Mouse (Mus musculus) heart, postnatal 0 days (tissue): Measurements from ENCODE around the gene Tmem238. TPM values are rescaled to one million over a fixed set of nuclear protein-coding genes. Genes with fewer than 3 reads are reported as not detected.

Experiments used
- ATAC-seq: fragments of 200-750 bp; cut with Nextera tagmentation; 2 replicates; pipeline ENCODE4 v1.8.0; 2017; ENCODE audit warnings: low read depth, moderate number of reproducible peaks, moderate library complexity; ENCODE audit not compliant: insufficient read depth
- DNase-seq: peaks from one replicate; pipeline ENCODE4 v3.0.0-alpha.2; 2016; ENCODE audit warnings: low spot score
- H3K27ac ChIP-seq: fragments of 300-500 bp; sonication (generic); 2 replicates; pipeline ENCODE4 v1.5.1; 2014; ENCODE audit warnings: low read depth, mild to moderate bottlenecking
- H3K27me3 ChIP-seq: fragments of 300-500 bp; sonication (generic); 2 replicates; pipeline ENCODE4 v1.6.1; 2014; ENCODE audit warnings: low read length, mixed read lengths; ENCODE audit not compliant: control insufficient read depth, insufficient read depth
- H3K36me3 ChIP-seq: fragments of 300-500 bp; sonication (generic); replicated peaks from 2 replicates; pipeline ENCODE4 v1.6.1; 2014; ENCODE audit warnings: low read length, mixed read lengths; ENCODE audit not compliant: control insufficient read depth, insufficient read depth
- H3K4me1 ChIP-seq: fragments of 300-500 bp; sonication (generic); 2 replicates; pipeline ENCODE4 v1.6.1; 2014; ENCODE audit warnings: antibody characterized with exemption; ENCODE audit not compliant: control insufficient read depth, insufficient read depth
- H3K4me2 ChIP-seq: fragments of 300-500 bp; sonication (generic); 2 replicates; pipeline ENCODE4 v1.6.1; 2014; ENCODE audit warnings: low read depth, mild to moderate bottlenecking, low read length, moderate library complexity
- H3K4me3 ChIP-seq: fragments of 300-500 bp; sonication (generic); 2 replicates; pipeline ENCODE4 v1.5.1; 2014; ENCODE audit warnings: low read depth, low read length
- H3K9ac ChIP-seq: fragments of 300-500 bp; sonication (generic); replicated peaks from 2 replicates; pipeline ENCODE4 v1.6.1; 2014; ENCODE audit warnings: low read depth, low read length, mixed read lengths
- H3K9me3 ChIP-seq: fragments of 300-500 bp; sonication (generic); replicated peaks from 2 replicates; pipeline ENCODE4 v1.6.1; 2016; ENCODE audit warnings: low read length; ENCODE audit not compliant: control insufficient read depth
- CTCF ChIP-seq: IDR thresholded peaks from 2 replicates; pipeline ENCODE4 v1.5.1; 2016; ENCODE audit warnings: antibody characterized with exemption, control low read depth, low read depth
- EP300 ChIP-seq: IDR thresholded peaks from 2 replicates; pipeline ENCODE4 v1.6.1; 2016; ENCODE audit warnings: antibody characterized with exemption, low read depth
- WGBS: fragments of 180-500 bp; shearing (Covaris S2); extraction: QIAGEN DNeasy Blood & Tissue Kit; methylation state at CpG from one replicate; pipeline ENCODE4 v1.1.7; 2014; 5-methylcytosine and 5-hydroxymethylcytosine counted together
- polyA plus RNA-seq: library from polyadenylated mRNA; unstranded; fragments of >200 nt; fragmentation: Nextera tagmentation; extraction: Ambion mirVana; gene quantifications from 2 replicates; pipeline ENCODE4 v1.2.1, GENCODE M21; 2015
- total RNA-seq: library from RNA; depleted of rRNA; stranded (reverse); fragments of >200 nt; gene quantifications from 2 replicates; pipeline ENCODE4 v1.2.3, GENCODE M21; 2014; ENCODE audit warnings: low replicate concordance

The Tmem238 gene
- total and polyA plus RNA-seq, 2 experiments from 2014 or later = 2.2 to 8.6 TPM

GRCm38 (mm10) chr7:4748321-4748720 is 41.1 kb downstream of the Tmem238 start:
- peaks cover 14% of the 10 kb centered on the region for H3K4me1 ChIP-seq
- DNase-seq = no peak
- ATAC-seq = no peak
- no peak overlapping the region for H3K9ac ChIP-seq
- H3K9me3 ChIP-seq = no peaks in the 10 kb centered on the region
- no peak overlapping the region for H3K4me2 ChIP-seq
- no peak overlapping the region for H3K27ac ChIP-seq
- peaks cover 28% of the 10 kb centered on the region for H3K36me3 ChIP-seq
- H3K27me3 ChIP-seq = no peaks in the 10 kb centered on the region
- WGBS = 72% methylated on average over 4 of the region's 4 CpGs
- TF ChIP-seq CTCF (no peak), EP300 (no peak)
- no peak overlapping the region for H3K4me3 ChIP-seq

- no peak overlapping the region for H3K9ac ChIP-seq
- no peak overlapping the region for H3K27ac ChIP-seq
Observed at GRCm38 (mm10) chr7:4747156-4747899, 42.1 kb downstream of the Tmem238 start.

GRCm38 (mm10) chr7:4746326-4746980 is 43.0 kb downstream of the Tmem238 start:
- H3K9me3 ChIP-seq = no peaks in the 10 kb centered on the region
- no peak overlapping the region for H3K27ac ChIP-seq
- no peak overlapping the region for H3K4me2 ChIP-seq
- 89% methylated on average over 21 of the region's 22 CpGs for WGBS
- H3K27me3 ChIP-seq = no peaks in the 10 kb centered on the region
- peaks cover 7% of the 10 kb centered on the region; the same call in 1 of the 2 replicates for H3K4me1 ChIP-seq
- DNase-seq = no peak
- H3K9ac ChIP-seq = no peak overlapping the region
- ATAC-seq = no peak
- no peak for TF ChIP-seq CTCF
- no peak for TF ChIP-seq EP300
- H3K4me3 ChIP-seq = no peak overlapping the region
- H3K36me3 ChIP-seq = peaks cover 36% of the 10 kb centered on the region

More at GRCm38 (mm10) chr7:4747156-4747899, 42.1 kb downstream of the Tmem238 start:
- no peak for DNase-seq
- TF ChIP-seq EP300 (no peak), CTCF (no peak)
- Histone ChIP-seq H3K36me3 (peaks cover 36% of the 10 kb centered on the region), H3K4me3 (no peak overlapping the region), H3K4me1 (peaks cover 12% of the 10 kb centered on the region), H3K4me2 (no peak overlapping the region), H3K27me3 (no peaks in the 10 kb centered on the region), H3K9me3 (no peaks in the 10 kb centered on the region)
- 62% methylated on average over 9 of the region's 9 CpGs for WGBS
- ATAC-seq = no peak

DNA sequence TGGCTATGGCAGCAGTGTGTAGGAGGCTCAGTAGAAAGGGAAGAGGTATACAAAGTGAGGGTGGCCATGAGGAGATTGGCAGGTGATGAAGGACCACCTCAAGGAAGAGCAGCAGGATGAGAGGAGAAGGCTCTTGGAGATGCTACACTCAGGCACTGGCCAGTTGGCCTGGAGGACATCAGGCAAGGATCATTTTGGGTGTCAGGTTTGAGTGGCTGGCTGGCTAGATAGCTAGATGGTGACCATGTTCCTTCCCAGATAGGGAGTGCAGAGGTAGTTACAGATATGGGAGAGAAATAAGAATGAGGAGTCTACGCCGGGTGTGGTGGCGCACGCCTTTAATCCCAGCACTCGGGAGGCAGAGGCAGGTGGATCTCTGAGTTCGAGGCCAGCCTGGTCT is 44.6 kb downstream of the Tmem238 start:
- no peak overlapping the region for H3K4me3 ChIP-seq
- ATAC-seq = no peak
- H3K27me3 ChIP-seq = no peaks in the 10 kb centered on the region

DNA sequence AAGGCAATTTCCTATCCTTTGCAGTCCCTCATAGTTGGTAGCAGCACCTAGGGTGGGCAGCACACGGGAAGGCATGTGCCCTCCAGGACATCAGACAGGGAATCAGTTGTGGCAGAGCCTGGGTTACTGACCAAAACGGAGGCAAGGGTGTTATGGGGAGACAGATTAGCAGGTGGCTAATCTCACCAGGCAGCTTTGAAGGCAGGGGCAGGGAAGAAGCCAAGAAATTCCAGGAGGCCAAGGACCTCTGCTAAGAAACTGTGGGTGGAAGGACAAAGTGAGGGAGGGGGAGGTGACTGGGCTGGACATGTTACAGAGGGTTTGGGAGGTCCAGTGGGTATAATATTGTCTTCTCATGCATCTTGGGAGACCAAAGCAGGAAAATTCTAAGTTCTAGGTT is 46.1 kb downstream of the Tmem238 start:
- no peak for TF ChIP-seq CTCF
- TF ChIP-seq EP300 = no peak
- H3K4me1 ChIP-seq = peaks cover 19% of the 10 kb centered on the region
- no peak overlapping the region for H3K9ac ChIP-seq
- no peaks in the 10 kb centered on the region for H3K27me3 ChIP-seq
- DNase-seq (no peak), ATAC-seq (no peak)
- no peaks in the 10 kb centered on the region for H3K9me3 ChIP-seq
- peaks cover 36% of the 10 kb centered on the region for H3K36me3 ChIP-seq
- WGBS = 43% methylated on average over 2 of the region's 2 CpGs
- no peak overlapping the region for H3K4me3 ChIP-seq
- H3K27ac ChIP-seq = no peak overlapping the region
- H3K4me2 ChIP-seq = no peak overlapping the region

More for the DNA sequence above, 44.6 kb downstream of the Tmem238 start:
- WGBS = 96% methylated on average over 6 of the region's 6 CpGs
- H3K27ac ChIP-seq = no peak overlapping the region
- H3K9me3 ChIP-seq = no peaks in the 10 kb centered on the region
- H3K9ac ChIP-seq = no peak overlapping the region
- peaks cover 13% of the 10 kb centered on the region; the same call in 1 of the 2 replicates for H3K4me1 ChIP-seq
- DNase-seq = no peak
- no peak overlapping the region for H3K4me2 ChIP-seq
- TF ChIP-seq EP300 = no peak
- TF ChIP-seq CTCF = no peak
- H3K36me3 ChIP-seq = peaks cover 36% of the 10 kb centered on the region

GRCm38 (mm10) chr7:4742482-4742819 is 47.0 kb downstream of the Tmem238 start:
- TF ChIP-seq EP300 = no peak
- TF ChIP-seq CTCF = no peak
- Histone ChIP-seq H3K36me3 (peaks cover 36% of the 10 kb centered on the region), H3K27me3 (no peaks in the 10 kb centered on the region), H3K4me2 (no peak overlapping the region), H3K27ac (no peak overlapping the region), H3K9ac (no peak overlapping the region), H3K9me3 (no peaks in the 10 kb centered on the region), H3K4me3 (no peak overlapping the region), H3K4me1 (peaks cover 19% of the 10 kb centered on the region)
- WGBS = 79% methylated on average over 6 of the region's 6 CpGs
- ATAC-seq = no peak
- no peak for DNase-seq
